Mouse (Mus musculus) heart, adult 10 weeks (tissue): ENCODE data around the gene Tdrd1. TPM values are rescaled to one million over a fixed set of nuclear protein-coding genes. Genes with fewer than 3 reads are reported as not detected.

Experiments
- polyA plus RNA-seq: library from polyadenylated mRNA; stranded (reverse); fragments of 350-450 nt; fragmentation: Illumina TruSeq; extraction: RNeasy Lipid Tissue Mini Kit (QIAGEN cat#74804); gene quantifications from one replicate; pipeline ENCODE4 v1.2.3, GENCODE M21; 2014; ENCODE audit warnings: low read depth, low replicate concordance

The Tdrd1 gene
- polyA plus RNA-seq: not detected

GRCm38 (mm10) chr19:56826047-56826631 is at the start of gene Tdrd1:
Gene Tdrd1, plus strand, starts transcription at chr19:56826209.

GRCm38 (mm10) chr19:56821798-56822447 is 4.1 kb upstream of the Tdrd1 start, which contains the start of gene Ccdc186:
Gene Ccdc186, minus strand, starts transcription at chr19:56822190.

GRCm38 (mm10) chr19:56873816-56874600 is 48.0 kb downstream of the Tdrd1 start, which contains the start of gene Vwa2:
Gene Vwa2, plus strand, starts transcription at chr19:56874249.

Other genes starting within 250 kb of the Tdrd1 start
- gene Adrb1, start 104.0 kb upstream of the Tdrd1 start, polyA plus RNA-seq: 10.6 TPM
- gene Ccdc186, start 4.0 kb upstream of the Tdrd1 start, polyA plus RNA-seq: 18.3 TPM
- gene Vwa2, start 48.0 kb downstream of the Tdrd1 start, polyA plus RNA-seq: not detected
- gene Afap1l2, start 182.0 kb downstream of the Tdrd1 start, polyA plus RNA-seq: 2.8 TPM